Mouse (Mus musculus): ENCODE results near the gene Gpc1. TPM values are rescaled to one million over a fixed set of nuclear protein-coding genes. Genes with fewer than 3 reads are reported as not detected.

Gpc1 gene
- polyA plus RNA-seq, 1 experiment from 2014 or later: 82.4 TPM

- Histone ChIP-seq H3K4me1 (peaks cover 50% of the 10 kb centered on the region), H3K9me3 (no peaks in the 10 kb centered on the region), H3K4me3 (no peak overlapping the region), H3K27me3 (no peaks in the 10 kb centered on the region), H3K36me3 (peaks cover 34% of the 10 kb centered on the region), H3K27ac (replicated peaks) (no peak overlapping the region), H3K4me2 (replicated peaks) (no peak overlapping the region), H3K9ac (replicated peaks) (no peak overlapping the region)
- ATAC-seq (ENCODE audit: low FRiP score, low read depth): no peak
- 78% methylated on average over 7 of the region's 7 CpGs for WGBS
These were observed 7.8 kb downstream of the Gpc1 start for GRCm38 (mm10) chr1:92839211-92839610.

- Histone ChIP-seq H3K4me3 (no peak overlapping the region), H3K36me3 (peaks cover 30% of the 10 kb centered on the region), H3K9me3 (no peaks in the 10 kb centered on the region), H3K9ac (replicated peaks) (no peak overlapping the region), H3K27ac (replicated peaks) (no peak overlapping the region), H3K4me1 (peaks cover 43% of the 10 kb centered on the region), H3K4me2 (replicated peaks) (no peak overlapping the region), H3K27me3 (no peaks in the 10 kb centered on the region)
- 86% methylated on average over 8 of the region's 8 CpGs for WGBS
- no peak for ATAC-seq (ENCODE audit: low FRiP score, low read depth)
These were observed 8.9 kb downstream of the Gpc1 start for GRCm38 (mm10) chr1:92840231-92840890.

- Histone ChIP-seq H3K4me2 (replicated peaks) (no peak overlapping the region), H3K36me3 (peaks cover 20% of the 10 kb centered on the region; the same call in 1 of the 2 replicates), H3K4me3 (no peak overlapping the region), H3K27ac (replicated peaks) (no peak overlapping the region), H3K4me1 (peaks cover 47% of the 10 kb centered on the region), H3K9me3 (no peaks in the 10 kb centered on the region), H3K27me3 (no peaks in the 10 kb centered on the region), H3K9ac (replicated peaks) (no peak overlapping the region)
- 74% methylated on average over 3 of the region's 3 CpGs for WGBS
- no peak for ATAC-seq (ENCODE audit: low FRiP score, low read depth)
These were observed 10.0 kb downstream of the Gpc1 start for GRCm38 (mm10) chr1:92841427-92841826.

- H3K9ac ChIP-seq (replicated peaks): no peak overlapping the region
These were observed 14.4 kb downstream of the Gpc1 start for GRCm38 (mm10) chr1:92845889-92846288.

GRCm38 (mm10) chr1:92847873-92848839 is 16.7 kb downstream of the Gpc1 start:
- 3% methylated on average over 41 of the region's 41 CpGs for WGBS
- ATAC-seq (ENCODE audit: low FRiP score, low read depth): peak; percentile 84
- peak overlapping the region; percentile 60 for H3K4me2 ChIP-seq (replicated peaks)
- H3K27ac ChIP-seq (replicated peaks): peak overlapping the region; percentile 90
- peak overlapping the region; percentile 43 for H3K4me3 ChIP-seq
- H3K36me3 ChIP-seq: peaks cover 14% of the 10 kb centered on the region; the same call in 1 of the 2 replicates
- H3K4me1 ChIP-seq: peaks cover 56% of the 10 kb centered on the region
- H3K27me3 ChIP-seq: no peaks in the 10 kb centered on the region
- H3K9ac ChIP-seq (replicated peaks): peak overlapping the region; percentile 66
- H3K9me3 ChIP-seq: no peaks in the 10 kb centered on the region

More at GRCm38 (mm10) chr1:92845889-92846288, 14.4 kb downstream of the Gpc1 start:
- H3K4me1 ChIP-seq: peaks cover 56% of the 10 kb centered on the region
- H3K27me3 ChIP-seq: no peaks in the 10 kb centered on the region
- H3K9me3 ChIP-seq: no peaks in the 10 kb centered on the region
- no peak overlapping the region for H3K4me3 ChIP-seq
- 84% methylated on average over 7 of the region's 7 CpGs for WGBS
- peaks cover 12% of the 10 kb centered on the region; the same call in 1 of the 2 replicates for H3K36me3 ChIP-seq
- no peak for ATAC-seq (ENCODE audit: low FRiP score, low read depth)
- no peak overlapping the region for H3K4me2 ChIP-seq (replicated peaks)
- H3K27ac ChIP-seq (replicated peaks): no peak overlapping the region

GRCm38 (mm10) chr1:92849491-92849890 is 18.0 kb downstream of the Gpc1 start:
- H3K4me2 ChIP-seq (replicated peaks): peak overlapping the region; percentile 60
- H3K27me3 ChIP-seq: no peaks in the 10 kb centered on the region
- H3K4me1 ChIP-seq: peaks cover 46% of the 10 kb centered on the region
- no peak for ATAC-seq (ENCODE audit: low FRiP score, low read depth)
- H3K9me3 ChIP-seq: no peaks in the 10 kb centered on the region
- H3K36me3 ChIP-seq: peaks cover 15% of the 10 kb centered on the region
- H3K27ac ChIP-seq (replicated peaks): peak overlapping the region; percentile 90
- 79% methylated on average over 2 of the region's 2 CpGs for WGBS
- peak overlapping the region; percentile 66 for H3K9ac ChIP-seq (replicated peaks)
- peak overlapping the region; percentile 43 for H3K4me3 ChIP-seq

- no peak for ATAC-seq (ENCODE audit: low FRiP score, low read depth)
- peaks cover 21% of the 10 kb centered on the region for H3K36me3 ChIP-seq
These were observed 18.6 kb downstream of the Gpc1 start for GRCm38 (mm10) chr1:92849938-92850574.

GRCm38 (mm10) chr1:92852450-92852849 is 21.0 kb downstream of the Gpc1 start:
- no peak overlapping the region for H3K9ac ChIP-seq (replicated peaks)
- no peak for ATAC-seq (ENCODE audit: low FRiP score, low read depth)
- no peak overlapping the region for H3K27ac ChIP-seq (replicated peaks)
- H3K27me3 ChIP-seq: no peaks in the 10 kb centered on the region
- H3K9me3 ChIP-seq: no peaks in the 10 kb centered on the region
- peaks cover 45% of the 10 kb centered on the region for H3K36me3 ChIP-seq
- no peak overlapping the region for H3K4me3 ChIP-seq
- H3K4me1 ChIP-seq: peaks cover 28% of the 10 kb centered on the region
- 96% methylated on average over 2 of the region's 2 CpGs for WGBS
- H3K4me2 ChIP-seq (replicated peaks): no peak overlapping the region

More at GRCm38 (mm10) chr1:92849938-92850574, 18.6 kb downstream of the Gpc1 start:
- peak overlapping the region; percentile 37; the same call in 1 of the 2 replicates for H3K9ac ChIP-seq (replicated peaks)
- no peaks in the 10 kb centered on the region for H3K9me3 ChIP-seq
- H3K27ac ChIP-seq (replicated peaks): peak overlapping the region; percentile 39; the same call in 1 of the 2 replicates
- peaks cover 45% of the 10 kb centered on the region for H3K4me1 ChIP-seq
- no peaks in the 10 kb centered on the region for H3K27me3 ChIP-seq
- H3K4me3 ChIP-seq: peak overlapping the region; percentile 43
- 58% methylated on average over 12 of the region's 13 CpGs for WGBS
- peak overlapping the region; percentile 60 for H3K4me2 ChIP-seq (replicated peaks)

GRCm38 (mm10) chr1:92861503-92861902 is 30.1 kb downstream of the Gpc1 start:
- Histone ChIP-seq H3K4me3 (no peak overlapping the region), H3K27me3 (no peaks in the 10 kb centered on the region), H3K9ac (replicated peaks) (no peak overlapping the region), H3K27ac (replicated peaks) (no peak overlapping the region), H3K36me3 (peaks cover 40% of the 10 kb centered on the region), H3K9me3 (no peaks in the 10 kb centered on the region), H3K4me1 (peaks cover 8% of the 10 kb centered on the region), H3K4me2 (replicated peaks) (no peak overlapping the region)
- no peak for ATAC-seq (ENCODE audit: low FRiP score, low read depth)
- 76% methylated on average over 6 of the region's 6 CpGs for WGBS

- Histone ChIP-seq H3K4me2 (replicated peaks) (no peak overlapping the region), H3K4me1 (peaks cover 8% of the 10 kb centered on the region), H3K9me3 (no peaks in the 10 kb centered on the region), H3K9ac (replicated peaks) (no peak overlapping the region), H3K36me3 (peaks cover 22% of the 10 kb centered on the region), H3K27me3 (no peaks in the 10 kb centered on the region), H3K27ac (replicated peaks) (no peak overlapping the region), H3K4me3 (no peak overlapping the region)
- WGBS: 95% methylated on average over 4 of the region's 4 CpGs
- no peak for ATAC-seq (ENCODE audit: low FRiP score, low read depth)
These were observed 31.8 kb downstream of the Gpc1 start for GRCm38 (mm10) chr1:92863268-92863667.

- Histone ChIP-seq H3K36me3 (no peaks in the 10 kb centered on the region), H3K9me3 (no peaks in the 10 kb centered on the region), H3K9ac (replicated peaks) (no peak overlapping the region), H3K27ac (replicated peaks) (no peak overlapping the region), H3K4me2 (replicated peaks) (no peak overlapping the region), H3K27me3 (no peaks in the 10 kb centered on the region), H3K4me3 (no peak overlapping the region), H3K4me1 (peaks cover 8% of the 10 kb centered on the region)
- WGBS: 69% methylated on average over 2 of the region's 2 CpGs
- no peak for ATAC-seq (ENCODE audit: low FRiP score, low read depth)
These were observed 34.7 kb downstream of the Gpc1 start for GRCm38 (mm10) chr1:92866170-92866569.
